ENCODE assay signal across 21 mouse cellular contexts in the genomic region with DNA sequence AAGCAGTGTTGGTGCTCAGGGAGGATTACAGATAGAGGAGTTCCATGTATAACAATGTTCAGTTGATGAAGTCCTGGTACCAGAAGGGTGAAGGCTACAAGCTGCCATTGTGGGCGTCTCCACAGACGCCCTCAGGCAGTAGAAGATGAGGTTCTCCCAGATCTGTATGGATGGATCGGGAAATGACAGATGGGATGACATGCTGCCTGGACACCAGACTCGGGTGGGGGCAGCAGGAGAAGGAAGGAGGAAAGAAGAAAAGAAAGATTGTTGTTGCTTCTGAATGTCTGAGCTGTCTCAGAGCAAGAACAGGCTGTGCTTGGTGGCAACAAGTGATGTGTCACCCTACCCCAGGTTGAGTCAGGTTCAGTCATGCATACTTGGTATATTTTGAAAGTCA.
A peak's percentile ranks its signal among the peaks of the same experiment; 100 is the strongest.
DNase-seq lines count a peak whose midpoint lies in the region; TF ChIP-seq lines count a peak whose summit lies in the region.
"Had no signal": no experiment of that assay in that cellular context is flagged by ENCODE, and none has a peak within 500 bp of the region (broad histone marks: within the 10 kb centered on the region; RNA-seq: fewer than 3 reads in every experiment).

No protein-coding gene starts in this region.

- H3K4me3 ChIP-seq in layer of hippocampus, adult 2 months, result no peak overlapping the region
- H3K4me3 ChIP-seq: forebrain, embryonic 10.5 days; forebrain, embryonic 13.5 days; gastrocnemius, adult 2 months; heart, embryonic 12.5 days; heart, embryonic 15.5 days; hindbrain, embryonic 10.5 days; hindbrain, embryonic 13.5 days had no signal

- no peak for TF ChIP-seq CTCF in layer of hippocampus, adult 2 months (conservative IDR thresholded peaks at IDR 0.05)

- H3K27ac ChIP-seq in layer of hippocampus, adult 2 months, result peak overlapping the region; percentile 37; the same call in 1 of the 2 replicates
- H3K27ac ChIP-seq: forebrain, embryonic 10.5 days; forebrain, embryonic 13.5 days; gastrocnemius, adult 2 months; heart, embryonic 15.5 days; hindbrain, embryonic 10.5 days; hindbrain, embryonic 13.5 days had no signal

- DNase-seq in layer of hippocampus, adult 2 months (ENCODE audit: low spot score in 2 of 2), result peak; percentile 57 to 58
- no peak for DNase-seq in layer of hippocampus, postnatal 25 days (ENCODE audit: extremely low spot score in 1 of 2, low spot score in 1 of 2)
- DNase-seq in brain, adult 2 months (ENCODE audit: low read depth, low spot score), result peak; percentile 59
- peak; percentile 64 for DNase-seq in layer of hippocampus, adult 9-11 months
- no peak for DNase-seq in spleen, postnatal 10 days (ENCODE audit: low spot score in 2 of 2)
- DNase-seq in heart, adult 8-10 months (ENCODE audit: low spot score), result no peak
- DNase-seq: adrenal gland, postnatal 25 days; cerebellum, adult 18-20 months; cerebellum, adult 9-10 months; cerebellum, postnatal 14 days; gastrocnemius, adult 2 months; gastrocnemius, postnatal 14 days; heart, adult 11 months; heart, postnatal 10 days; heart, postnatal 36 days had no signal

Comparison
In these comparisons a context has a peak if more than half of its experiments do, and no peak if none do; other contexts are left out.
1. DNase-seq: peak in layer of hippocampus, adult 2 months (2 of 2), brain, adult 2 months (single experiment) and layer of hippocampus, adult 9-11 months (single experiment); none in layer of hippocampus, postnatal 25 days (0 of 2), spleen, postnatal 10 days (0 of 2) and heart, adult 8-10 months (single experiment).